Mouse (Mus musculus) limb, embryonic 13.5 days (tissue): Measurements from ENCODE around the gene Nat8f5. TPM values are rescaled to one million over a fixed set of nuclear protein-coding genes. Genes with fewer than 3 reads are reported as not detected.
"Not testable (repeated sequence)": the region's sequence is repeated elsewhere in the genome, so short reads cannot be mapped to it uniquely, and the experiment has no call there.

ENCODE experiments used
- ATAC-seq: fragments of 200-750 bp; cut with Nextera tagmentation; 2 replicates; pipeline ENCODE4 v1.8.0; 2017; ENCODE audit warnings: low read depth, moderate number of reproducible peaks, moderate TSS enrichment; ENCODE audit not compliant: low FRiP score
- H3K27ac ChIP-seq: fragments of 300-500 bp; sonication (generic); 2 replicates; pipeline ENCODE4 v1.5.1; 2015; ENCODE audit warnings: inconsistent platforms, mild to moderate bottlenecking, moderate library complexity
- H3K27me3 ChIP-seq: fragments of 300-500 bp; sonication (generic); 2 replicates; pipeline ENCODE4 v1.6.1; 2015; ENCODE audit warnings: mild to moderate bottlenecking, inconsistent platforms
- H3K36me3 ChIP-seq: fragments of 300-500 bp; sonication (generic); 2 replicates; pipeline ENCODE4 v1.6.1; 2015; ENCODE audit warnings: inconsistent platforms, mild to moderate bottlenecking, moderate library complexity
- H3K4me1 ChIP-seq: fragments of 300-500 bp; sonication (generic); 2 replicates; pipeline ENCODE4 v1.6.1; 2015; ENCODE audit warnings: inconsistent platforms
- H3K4me2 ChIP-seq: fragments of 300-500 bp; sonication (generic); replicated peaks from 2 replicates; pipeline ENCODE4 v1.6.1; 2015; ENCODE audit warnings: inconsistent platforms, mild to moderate bottlenecking, moderate library complexity
- H3K4me3 ChIP-seq: fragments of 300-500 bp; sonication (generic); 2 replicates; pipeline ENCODE4 v1.5.1; 2015; ENCODE audit warnings: moderate library complexity, mild to moderate bottlenecking, inconsistent platforms
- H3K9ac ChIP-seq: fragments of 300-500 bp; sonication (generic); 2 replicates; pipeline ENCODE4 v1.6.1; 2015; ENCODE audit warnings: mild to moderate bottlenecking, inconsistent platforms
- H3K9me3 ChIP-seq: fragments of 300-500 bp; sonication (generic); 2 replicates; pipeline ENCODE4 v1.6.1; 2016; ENCODE audit warnings: inconsistent platforms
- WGBS: fragments of 180-500 bp; shearing (Covaris S2); methylation state at CpG from one replicate; pipeline ENCODE4 v1.1.7; 2015; 5-methylcytosine and 5-hydroxymethylcytosine counted together
- polyA plus RNA-seq: library from polyadenylated mRNA; unstranded; fragments of >200 nt; fragmentation: Nextera tagmentation; extraction: Ambion mirVana; gene quantifications from 2 replicates; pipeline ENCODE4 v1.2.1, GENCODE M21; 2015

Nat8f5 gene
- not detected in 2 replicates for polyA plus RNA-seq

DNA sequence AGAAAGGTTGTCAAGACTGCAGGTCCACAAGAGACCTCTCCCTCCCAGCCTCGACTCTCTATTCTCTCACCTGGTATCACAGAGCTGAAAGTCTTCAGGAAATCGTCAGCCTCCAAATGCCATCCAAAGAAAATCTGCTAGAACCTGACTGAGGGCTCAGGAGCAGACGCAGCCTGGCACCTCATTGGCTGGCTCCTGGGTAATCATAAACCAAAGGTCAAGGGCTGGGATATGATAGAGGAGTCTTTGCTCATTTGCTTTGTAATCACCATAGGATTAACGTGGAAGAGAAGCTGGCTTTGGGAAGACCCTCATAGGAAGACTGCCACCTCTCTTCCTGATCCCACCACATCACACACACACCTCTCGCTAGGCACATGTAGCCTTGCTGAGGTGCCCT, at the start of gene Nat8f5, which contains the start of gene Nat8f6:
Gene Nat8f5, minus strand, starts transcription at position 136 of the 400 bp plus-strand sequence.
Gene Nat8f6, minus strand, starts transcription at position 118 of the 400 bp plus-strand sequence.
- no peak for ATAC-seq
- no peak within 1 kb of the TSS for H3K4me2 ChIP-seq
- H3K4me1 ChIP-seq = no peaks in the 10 kb centered on the region
- no peak within 1 kb of the TSS for H3K4me3 ChIP-seq
- no peak within 1 kb of the TSS for H3K27ac ChIP-seq
- H3K9ac ChIP-seq = no peak within 1 kb of the TSS
- H3K9me3 ChIP-seq = no peaks in the 10 kb centered on the region
- 87% methylated on average over 5 of the region's 5 CpGs for WGBS
- no peaks in the 10 kb centered on the region for H3K36me3 ChIP-seq
- no peaks in the 10 kb centered on the region for H3K27me3 ChIP-seq

DNA sequence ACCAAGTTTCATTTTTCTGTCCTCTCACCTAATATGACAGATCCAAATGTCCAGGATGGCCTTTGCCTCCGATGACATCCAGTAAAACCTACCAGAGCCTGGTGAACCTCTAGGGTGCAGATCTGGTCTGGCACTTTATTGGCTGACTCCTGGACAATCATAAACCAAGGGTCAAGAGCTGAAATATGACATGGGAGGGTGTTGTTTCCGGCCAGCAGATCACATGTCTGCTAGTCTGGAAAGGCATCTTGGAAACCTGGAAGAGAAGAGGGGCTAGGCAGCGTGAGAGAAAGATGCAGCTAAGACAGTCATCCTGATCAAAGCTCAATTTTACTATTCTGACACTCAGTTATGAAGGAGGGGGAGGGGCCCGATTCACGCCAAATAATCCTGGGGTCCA, 48.2 kb upstream of the Nat8f5 start, which contains the start of gene Nat8f2:
Gene Nat8f2, minus strand, starts transcription at position 153 of the 400 bp plus-strand sequence.
- H3K4me1 ChIP-seq, H3K9me3 ChIP-seq, H3K27ac ChIP-seq, H3K27me3 ChIP-seq, H3K4me3 ChIP-seq, ATAC-seq, H3K36me3 ChIP-seq, H3K9ac ChIP-seq, H3K4me2 ChIP-seq: not testable (repeated sequence)
- WGBS = 80% methylated on average over 5 of the region's 5 CpGs

DNA sequence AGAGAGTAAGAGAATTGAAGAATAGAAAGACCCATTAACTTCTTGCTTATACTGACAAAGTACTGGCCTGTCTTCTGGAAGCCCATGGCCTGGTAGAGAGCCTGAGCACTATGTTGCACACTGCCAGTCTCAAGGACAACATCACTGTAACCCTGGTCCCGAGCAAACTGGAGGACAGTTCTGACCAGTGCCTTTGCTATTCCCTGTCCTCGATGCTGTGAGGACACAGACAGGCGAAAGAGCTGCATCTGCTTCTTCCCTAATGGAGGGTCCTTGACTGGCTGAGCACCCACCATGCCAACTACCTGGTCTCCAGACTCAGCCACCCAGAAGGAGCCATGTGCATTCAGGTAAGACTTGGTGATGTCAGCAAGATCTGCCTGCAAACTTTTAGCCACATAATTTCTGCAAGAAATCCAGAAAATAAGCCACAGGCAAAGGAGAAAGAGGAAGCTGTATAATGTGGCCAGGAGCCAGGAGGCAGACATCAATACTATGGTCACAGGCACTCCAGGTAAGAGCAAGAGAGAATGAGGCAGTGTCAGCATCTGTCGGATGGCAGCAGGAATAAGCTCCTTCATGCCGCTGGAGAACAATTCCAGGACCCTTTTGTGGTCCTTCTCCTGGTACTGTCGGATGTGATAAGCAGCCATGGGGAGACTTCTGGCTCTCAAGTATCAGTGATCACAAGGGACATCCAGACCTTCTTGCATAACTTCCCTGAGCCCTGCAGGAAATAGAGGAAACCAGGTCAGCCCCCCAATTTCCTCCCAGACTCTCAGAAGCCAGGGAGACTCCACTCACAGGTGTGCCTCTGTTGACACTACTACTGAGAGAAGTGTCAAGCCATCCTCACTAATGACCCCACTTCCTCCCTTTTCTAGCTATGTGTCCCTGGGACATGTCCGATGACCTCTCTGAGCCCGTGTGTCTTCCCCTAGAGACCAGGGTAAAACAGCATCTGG, 47.2 kb upstream of the Nat8f5 start:
- no peak for ATAC-seq
- Histone ChIP-seq H3K9me3 (no peaks in the 10 kb centered on the region), H3K27ac (no peak overlapping the region), H3K4me2 (no peak overlapping the region), H3K4me3 (no peak overlapping the region), H3K36me3 (no peaks in the 10 kb centered on the region), H3K9ac (no peak overlapping the region), H3K27me3 (no peaks in the 10 kb centered on the region), H3K4me1 (no peaks in the 10 kb centered on the region)
- WGBS = 80% methylated on average over 8 of the region's 8 CpGs

DNA sequence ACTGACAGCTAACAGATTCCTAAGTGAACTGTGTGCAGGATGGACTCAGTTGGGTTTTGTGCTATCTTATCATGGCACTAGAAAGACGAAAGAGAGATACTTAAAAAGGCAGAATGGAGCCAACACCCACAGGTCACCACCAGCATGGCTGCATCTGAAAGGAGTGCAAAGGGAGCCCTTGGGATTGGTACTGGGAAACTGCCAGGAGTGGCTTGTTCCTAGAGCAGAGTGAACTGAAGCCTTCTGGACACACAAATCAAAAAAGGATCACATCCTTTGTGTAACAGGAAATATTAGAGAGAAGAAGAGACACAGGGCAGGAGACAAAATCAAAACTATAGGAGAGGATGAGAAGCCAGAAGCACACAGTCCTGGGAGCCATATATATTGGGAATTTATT, 46.2 kb upstream of the Nat8f5 start:
- not testable (repeated sequence) for H3K27me3 ChIP-seq, H3K9me3 ChIP-seq, H3K4me1 ChIP-seq, H3K4me3 ChIP-seq, H3K4me2 ChIP-seq, H3K9ac ChIP-seq, H3K27ac ChIP-seq, H3K36me3 ChIP-seq, ATAC-seq
- 70% methylated on average over 1 of the region's 1 CpGs for WGBS

DNA sequence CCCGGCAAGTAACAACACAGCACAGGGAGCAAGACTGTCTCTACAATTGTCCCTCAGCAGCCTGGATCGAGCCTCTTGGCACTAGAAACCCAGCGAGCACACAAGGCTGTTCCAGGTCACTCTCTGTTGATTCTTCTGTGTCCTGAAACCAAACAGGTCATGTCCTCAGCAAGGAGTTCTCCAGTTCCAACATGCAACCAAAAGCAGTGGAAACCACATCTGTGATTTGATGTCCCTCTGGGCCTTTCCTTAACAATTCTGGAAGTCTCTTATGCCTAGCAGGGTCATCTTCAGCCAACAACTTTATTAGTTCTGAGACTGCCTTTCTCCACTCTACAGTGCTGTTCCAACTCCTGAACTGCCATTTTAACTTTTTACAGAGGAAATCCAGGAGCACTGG, 45.4 kb upstream of the Nat8f5 start:
- 85% methylated on average over 3 of the region's 3 CpGs for WGBS
- ATAC-seq, H3K9me3 ChIP-seq, H3K9ac ChIP-seq, H3K4me3 ChIP-seq, H3K27me3 ChIP-seq, H3K4me1 ChIP-seq, H3K27ac ChIP-seq, H3K4me2 ChIP-seq, H3K36me3 ChIP-seq: not testable (repeated sequence)

DNA sequence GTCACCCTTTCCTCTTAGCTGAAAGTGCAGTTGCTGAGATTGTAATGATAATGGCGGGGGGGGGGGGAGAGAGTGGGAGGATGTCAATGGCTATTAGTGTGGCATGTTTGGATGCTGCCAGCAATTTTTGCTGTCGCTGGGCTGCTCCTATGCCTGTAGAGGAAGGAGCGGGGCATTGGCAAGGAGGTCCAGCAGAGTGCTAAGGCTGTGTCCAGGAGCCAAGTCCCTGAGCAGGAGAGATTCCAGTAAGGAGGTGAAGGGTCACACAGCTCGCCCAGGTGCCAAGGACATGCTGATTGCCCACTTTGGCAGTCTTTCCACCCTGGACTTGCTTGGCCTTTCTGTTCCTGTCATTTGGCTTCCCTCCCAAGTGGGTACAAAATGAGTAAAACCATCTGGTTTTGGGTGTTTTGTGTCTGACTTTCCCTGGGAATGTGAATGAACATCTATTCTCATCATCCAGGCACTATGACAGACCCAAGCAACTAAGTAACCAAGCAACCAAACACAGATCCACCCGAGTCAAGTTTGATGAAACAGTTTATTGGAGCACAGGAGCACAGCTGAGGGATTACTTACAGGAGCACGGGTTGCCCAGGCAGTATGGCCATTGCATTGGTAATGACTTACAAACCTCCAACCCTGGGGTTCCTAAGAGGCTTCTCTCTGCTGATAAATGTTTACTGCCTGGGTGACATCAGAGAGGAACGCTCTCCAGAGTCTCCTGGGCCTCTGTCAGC, 44.3 kb upstream of the Nat8f5 start:
- WGBS = 67% methylated on average over 6 of the region's 7 CpGs
- H3K27ac ChIP-seq, H3K27me3 ChIP-seq, H3K4me1 ChIP-seq, H3K4me3 ChIP-seq, H3K36me3 ChIP-seq, H3K9ac ChIP-seq, ATAC-seq, H3K4me2 ChIP-seq, H3K9me3 ChIP-seq: not testable (repeated sequence)

DNA sequence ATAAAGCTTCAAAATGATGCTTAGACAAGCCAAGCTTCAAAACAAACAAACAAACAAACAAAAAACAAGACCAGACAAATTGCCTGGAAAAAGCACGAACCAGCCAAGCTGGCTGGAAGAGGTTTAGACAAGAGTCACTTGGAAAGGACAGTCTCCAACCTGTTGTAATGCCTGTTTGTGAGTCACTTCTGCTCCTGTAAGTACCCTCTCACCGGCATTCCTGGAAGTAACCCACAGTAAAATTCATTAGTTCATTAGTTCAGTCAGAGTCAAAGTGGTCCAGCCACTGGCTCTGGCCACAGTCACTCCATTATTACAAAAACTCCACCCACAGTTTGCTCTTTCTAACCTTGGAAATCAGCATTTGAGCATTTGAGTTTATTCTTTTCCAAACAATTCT, 43.1 kb upstream of the Nat8f5 start:
- no peaks in the 10 kb centered on the region for H3K36me3 ChIP-seq
- 86% methylated on average over 2 of the region's 2 CpGs for WGBS
- no peaks in the 10 kb centered on the region for H3K4me1 ChIP-seq
- no peak overlapping the region for H3K9ac ChIP-seq
- no peak overlapping the region for H3K4me2 ChIP-seq
- no peaks in the 10 kb centered on the region for H3K27me3 ChIP-seq
- no peak overlapping the region for H3K4me3 ChIP-seq
- H3K27ac ChIP-seq = no peak overlapping the region
- no peaks in the 10 kb centered on the region for H3K9me3 ChIP-seq
- ATAC-seq = no peak

DNA sequence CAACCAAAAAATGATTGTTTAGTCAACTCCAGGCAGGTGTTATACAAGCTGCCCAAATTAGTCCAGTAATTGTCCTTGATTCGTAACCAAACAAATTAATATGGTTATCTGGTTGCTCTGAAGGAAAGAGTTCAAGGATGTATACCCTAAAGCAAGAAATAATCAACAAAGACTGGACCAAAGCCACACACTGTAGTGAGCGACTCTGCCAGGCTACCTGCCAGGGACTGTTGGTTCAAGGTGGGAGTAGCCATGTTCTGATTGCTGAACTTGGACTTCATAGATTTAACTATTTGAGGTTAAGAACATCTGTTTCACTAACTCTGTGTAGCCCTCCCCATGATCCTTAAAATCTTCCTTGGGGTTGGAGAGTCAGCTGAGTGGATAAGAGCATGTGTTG, 42.4 kb upstream of the Nat8f5 start:
- no peak overlapping the region for H3K4me2 ChIP-seq
- no peak overlapping the region for H3K27ac ChIP-seq
- H3K27me3 ChIP-seq = no peaks in the 10 kb centered on the region
- WGBS = 89% methylated on average over 2 of the region's 2 CpGs
- H3K9ac ChIP-seq = no peak overlapping the region
- no peak overlapping the region for H3K4me3 ChIP-seq
- no peaks in the 10 kb centered on the region for H3K9me3 ChIP-seq
- ATAC-seq = no peak
- no peaks in the 10 kb centered on the region for H3K4me1 ChIP-seq
- H3K36me3 ChIP-seq = no peaks in the 10 kb centered on the region

DNA sequence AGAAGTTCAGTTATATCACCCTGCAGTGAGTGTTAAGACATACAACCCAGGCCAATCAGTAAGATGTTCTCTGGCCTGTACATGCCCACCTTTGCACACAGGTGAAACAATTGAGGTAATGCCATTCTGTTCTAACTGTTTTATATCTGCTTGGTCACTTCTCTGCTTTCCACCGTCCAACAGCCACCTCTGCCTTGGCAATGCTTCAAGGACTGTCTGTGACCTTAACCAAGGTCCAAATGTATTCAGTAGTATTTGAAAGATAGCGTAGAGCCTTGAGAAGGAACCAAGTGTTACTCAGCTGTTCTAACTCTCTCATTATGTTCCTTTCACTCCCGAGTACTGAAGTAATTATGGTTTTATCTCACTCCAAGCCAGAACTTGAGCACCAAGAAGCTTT, 41.8 kb upstream of the Nat8f5 start:
- Histone ChIP-seq H3K9ac (no peak overlapping the region), H3K4me3 (no peak overlapping the region), H3K4me2 (no peak overlapping the region), H3K4me1 (no peaks in the 10 kb centered on the region), H3K27ac (no peak overlapping the region), H3K27me3 (no peaks in the 10 kb centered on the region), H3K9me3 (no peaks in the 10 kb centered on the region), H3K36me3 (no peaks in the 10 kb centered on the region)
- 83% methylated on average over 3 of the region's 3 CpGs for WGBS
- no peak for ATAC-seq

DNA sequence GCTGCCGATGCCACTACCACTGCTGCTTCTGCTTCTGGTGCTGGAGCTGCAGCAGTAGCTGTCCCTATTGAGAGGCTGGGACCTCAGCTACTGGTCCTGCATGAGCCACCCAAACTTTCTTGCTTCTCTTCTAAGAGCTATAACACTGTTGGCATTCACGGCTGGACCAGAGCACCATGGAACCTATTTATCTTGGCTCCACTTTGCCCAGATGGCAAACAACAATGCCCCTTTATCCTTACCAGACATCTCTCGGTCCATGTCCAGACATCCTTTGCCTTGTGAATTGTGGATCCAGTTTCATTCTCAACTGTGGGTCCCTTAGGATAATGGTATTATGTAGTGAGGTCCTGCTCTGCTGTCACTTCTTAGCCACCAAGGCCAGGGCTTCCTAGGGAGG, 40.5 kb upstream of the Nat8f5 start:
- H3K27me3 ChIP-seq = no peaks in the 10 kb centered on the region
- ATAC-seq = no peak
- no peak overlapping the region for H3K9ac ChIP-seq
- no peaks in the 10 kb centered on the region for H3K9me3 ChIP-seq
- H3K4me2 ChIP-seq = no peak overlapping the region
- 89% methylated on average over 3 of the region's 3 CpGs for WGBS
- H3K4me3 ChIP-seq = no peak overlapping the region
- H3K36me3 ChIP-seq = no peaks in the 10 kb centered on the region
- no peaks in the 10 kb centered on the region for H3K4me1 ChIP-seq
- H3K27ac ChIP-seq = no peak overlapping the region

DNA sequence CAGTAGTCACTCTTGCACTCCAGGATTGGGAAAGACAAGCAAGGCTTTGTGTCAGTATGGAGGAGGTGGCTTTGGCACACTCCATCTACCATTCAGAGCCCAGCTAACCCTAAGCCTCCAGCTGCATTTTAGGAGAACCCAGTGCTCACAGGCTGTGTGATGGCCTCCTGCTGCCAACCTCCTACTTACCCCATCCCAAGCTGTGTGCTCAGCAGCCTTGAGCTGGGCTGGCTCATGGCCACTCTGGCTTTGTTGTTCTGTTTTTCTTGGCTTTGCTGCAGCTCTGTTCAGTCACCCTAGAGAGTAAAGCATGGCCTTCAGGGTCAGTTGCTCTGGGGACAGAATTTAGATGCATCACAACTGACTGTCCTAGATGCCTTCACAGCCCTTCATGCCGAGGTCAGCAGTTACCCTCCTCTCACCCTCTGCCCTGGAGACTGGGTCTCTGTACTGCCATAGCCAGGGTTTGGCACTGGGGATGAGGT, 35.5 kb upstream of the Nat8f5 start:
- Histone ChIP-seq H3K9me3 (no peaks in the 10 kb centered on the region), H3K36me3 (no peaks in the 10 kb centered on the region), H3K4me2 (no peak overlapping the region), H3K9ac (no peak overlapping the region), H3K4me3 (no peak overlapping the region), H3K4me1 (no peaks in the 10 kb centered on the region), H3K27ac (no peak overlapping the region), H3K27me3 (no peaks in the 10 kb centered on the region)
- ATAC-seq = no peak; the same call in 1 of the 2 replicates
- 76% methylated on average over 1 of the region's 1 CpGs for WGBS

DNA sequence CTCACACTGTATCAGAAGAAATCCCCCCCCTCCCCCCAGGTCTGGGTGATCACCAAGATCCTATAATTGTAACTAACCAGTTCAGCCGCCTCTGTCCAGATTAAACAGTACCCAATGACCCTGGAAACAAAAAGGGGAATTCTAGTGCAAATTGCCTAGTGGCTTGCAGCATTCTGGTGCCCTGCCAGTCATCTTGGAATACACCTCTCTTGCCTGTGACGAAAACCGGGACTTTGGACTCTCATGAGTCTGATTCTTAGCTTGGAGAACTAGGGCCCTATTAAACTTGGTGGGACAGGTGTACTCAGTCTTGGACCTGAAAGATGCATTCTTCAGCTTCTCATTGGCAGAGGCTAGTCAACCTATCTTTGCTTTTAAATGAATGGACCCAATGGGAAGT, 32.7 kb upstream of the Nat8f5 start:
- 80% methylated on average over 3 of the region's 3 CpGs for WGBS
- Histone ChIP-seq H3K36me3 (no peaks in the 10 kb centered on the region), H3K27me3 (no peaks in the 10 kb centered on the region), H3K27ac (no peak overlapping the region), H3K4me3 (no peak overlapping the region), H3K4me1 (no peaks in the 10 kb centered on the region), H3K9ac (no peak overlapping the region), H3K4me2 (no peak overlapping the region), H3K9me3 (no peaks in the 10 kb centered on the region)
- ATAC-seq = no peak
